Mouse (Mus musculus) ovary, postnatal 14 days (tissue): ENCODE results near the gene 6030458C11Rik.
"Not testable (repeated sequence)": the region's sequence is repeated elsewhere in the genome, so short reads cannot be mapped to it uniquely, and the experiment has no call there.

Experiments
- DNase-seq: peaks from one replicate; pipeline ENCODE4 v3.0.0; 2022; ENCODE audit warnings: low spot score

6030458C11Rik gene

DNA sequence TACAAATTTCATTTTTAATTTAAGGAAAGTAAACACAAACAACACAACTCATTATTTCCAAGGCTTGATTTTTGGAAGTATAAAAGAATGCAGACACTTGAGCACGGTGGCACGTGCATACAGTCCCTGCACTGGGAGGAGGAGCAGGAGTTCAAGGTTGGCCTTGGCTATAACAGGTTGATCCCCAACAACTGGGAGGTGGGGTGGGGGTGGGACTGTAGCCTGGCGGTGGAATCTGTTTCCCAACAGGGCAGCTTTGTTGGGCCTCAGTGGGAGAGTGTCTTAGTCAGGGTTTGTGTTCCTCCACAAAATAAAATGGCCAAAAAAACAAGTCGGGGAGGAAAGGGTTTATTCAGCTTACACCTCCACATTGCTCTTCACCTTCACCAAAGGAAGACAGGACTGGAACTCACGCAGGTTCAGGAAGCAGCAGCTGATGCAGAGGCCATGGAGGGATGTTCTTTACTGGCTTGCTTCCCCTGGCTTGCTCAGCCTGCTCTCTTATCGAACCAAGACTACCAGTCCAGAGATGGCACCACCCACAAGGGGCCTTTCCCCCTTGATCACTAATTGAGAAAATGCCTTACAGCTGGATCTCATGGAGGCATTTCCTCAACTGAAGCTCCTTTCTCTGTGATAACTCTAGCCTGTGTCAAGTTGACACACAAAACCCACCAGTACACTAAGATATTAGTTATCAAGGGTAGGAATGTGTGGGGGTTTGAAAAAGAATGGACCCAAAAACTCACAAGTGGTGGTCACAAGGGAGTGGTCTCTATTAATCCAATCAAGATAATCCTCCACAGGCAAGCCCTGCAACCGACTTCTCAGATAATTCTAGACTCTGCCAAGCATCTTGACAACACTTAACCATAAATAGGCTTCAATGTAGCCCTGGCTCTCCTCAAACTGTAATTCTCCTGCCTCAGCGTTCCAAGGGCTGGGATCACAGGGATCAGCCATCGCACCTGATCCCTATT is 1.7 kb downstream of the 6030458C11Rik start:
- DNase-seq: no peak

DNA sequence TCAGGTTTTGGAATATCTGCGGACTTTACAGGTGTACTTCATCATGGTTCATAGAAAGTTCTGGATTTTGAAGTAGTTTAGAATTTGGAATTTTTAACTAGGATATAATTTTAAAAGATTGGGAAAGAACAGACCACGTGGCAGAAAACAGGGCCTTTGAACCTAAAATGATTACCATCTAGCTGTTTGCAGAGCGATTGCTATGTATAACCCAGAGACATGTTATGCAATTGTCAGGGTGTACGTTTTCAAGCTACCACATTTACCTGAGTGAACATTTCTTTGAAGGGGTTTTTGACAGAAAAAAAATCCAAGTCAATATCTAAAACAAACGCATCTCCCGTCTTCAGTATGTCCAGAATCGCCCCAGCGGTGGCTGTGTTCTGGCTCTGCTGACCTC is 6.9 kb downstream of the 6030458C11Rik start:
- no peak for DNase-seq

DNA sequence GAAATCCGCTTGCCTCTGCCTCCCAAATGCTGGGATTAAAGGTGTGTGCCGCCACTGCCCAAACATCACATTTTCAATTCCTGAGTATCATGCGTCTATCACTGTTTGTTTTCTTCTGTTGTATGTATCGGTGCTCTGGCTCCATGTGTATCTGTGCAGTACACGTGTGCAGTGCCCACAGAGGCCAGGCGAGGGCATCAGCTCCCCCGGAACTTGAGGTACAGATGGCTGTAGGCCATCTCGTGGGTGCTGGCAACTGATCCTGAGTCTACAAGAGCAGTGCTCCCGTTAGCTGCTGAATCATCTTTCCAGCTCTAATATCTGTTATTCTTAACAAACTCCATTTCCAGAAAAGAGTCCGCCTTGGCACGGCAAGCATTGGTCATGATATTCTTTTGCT is 11.8 kb downstream of the 6030458C11Rik start:
- no peak for DNase-seq

DNA sequence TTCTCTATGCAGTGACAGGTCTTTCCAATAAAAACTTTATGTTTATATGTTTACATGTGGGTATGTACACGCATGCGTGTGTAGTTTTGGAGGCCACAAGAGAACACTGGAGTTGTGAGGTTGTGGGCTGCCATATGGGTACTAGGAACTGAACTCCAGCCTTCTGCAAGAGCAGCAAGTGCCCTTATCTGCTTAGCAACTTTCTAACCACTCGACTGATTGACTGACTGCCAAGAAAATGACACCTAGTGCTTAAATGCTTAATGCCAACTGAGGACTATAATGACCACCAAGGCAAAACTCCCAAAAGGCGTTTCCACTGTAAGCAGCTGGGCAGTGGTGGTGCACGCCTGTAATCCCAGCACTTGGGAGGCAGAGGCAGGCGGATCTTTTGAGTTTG is 15.1 kb downstream of the 6030458C11Rik start:
- no peak for DNase-seq

DNA sequence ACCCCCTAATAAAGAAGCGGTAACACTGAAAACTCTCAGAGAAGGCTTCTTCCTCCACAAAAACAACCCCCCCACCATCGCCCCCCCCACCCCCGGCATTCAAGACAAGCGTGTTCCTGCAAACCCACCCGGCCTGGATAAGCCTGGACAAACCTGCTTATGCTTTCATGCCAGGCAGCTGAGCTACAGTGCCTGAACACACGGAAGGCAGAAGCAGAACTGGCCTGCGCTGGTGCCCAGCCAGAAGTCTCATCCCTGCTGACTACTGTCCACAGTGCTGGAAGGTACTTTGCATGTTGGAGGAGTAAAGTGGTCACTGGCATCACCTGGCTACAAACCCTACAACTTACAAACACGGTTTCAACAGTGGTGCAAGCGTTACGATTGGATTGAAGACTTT is 17.4 kb downstream of the 6030458C11Rik start:
- DNase-seq: no peak

DNA sequence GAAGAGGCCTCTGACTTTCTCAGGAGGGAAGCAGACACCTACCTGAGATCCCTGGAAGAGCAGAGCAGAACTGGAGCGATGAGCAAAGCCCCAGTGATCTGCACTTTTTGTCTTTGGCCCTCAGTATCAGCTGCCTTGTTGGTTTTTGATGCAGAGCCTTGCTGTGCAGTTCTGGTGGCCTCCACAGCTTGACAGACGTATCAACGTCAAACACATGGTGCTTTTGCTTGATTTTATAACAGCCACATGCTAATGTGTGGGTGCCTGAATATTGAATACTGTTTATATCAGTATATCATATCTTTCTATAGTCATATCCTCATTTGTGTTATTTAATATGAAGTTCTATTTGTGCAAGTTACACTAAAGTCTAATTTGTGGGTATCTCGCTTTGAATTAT is 19.4 kb downstream of the 6030458C11Rik start:
- no peak for DNase-seq

DNA sequence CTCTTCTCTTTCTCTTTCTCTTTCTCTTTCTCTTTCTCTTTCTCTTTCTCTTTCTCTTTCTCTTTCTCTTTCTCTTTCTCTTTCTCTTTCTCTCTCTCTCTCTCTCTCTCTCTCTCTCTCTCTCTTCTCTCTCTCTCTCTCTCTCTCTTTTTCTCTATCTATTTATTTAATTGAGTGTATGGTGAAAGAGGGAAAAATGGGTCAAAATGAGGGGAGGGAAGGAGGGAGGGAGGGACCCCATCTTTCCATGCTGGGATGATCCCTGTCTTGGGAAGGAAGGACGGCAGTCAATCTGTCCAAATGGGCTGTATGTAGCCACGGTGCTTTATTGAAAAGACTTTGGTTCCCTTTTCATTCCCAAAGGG is 23.3 kb downstream of the 6030458C11Rik start:
- DNase-seq: not testable (repeated sequence)

DNA sequence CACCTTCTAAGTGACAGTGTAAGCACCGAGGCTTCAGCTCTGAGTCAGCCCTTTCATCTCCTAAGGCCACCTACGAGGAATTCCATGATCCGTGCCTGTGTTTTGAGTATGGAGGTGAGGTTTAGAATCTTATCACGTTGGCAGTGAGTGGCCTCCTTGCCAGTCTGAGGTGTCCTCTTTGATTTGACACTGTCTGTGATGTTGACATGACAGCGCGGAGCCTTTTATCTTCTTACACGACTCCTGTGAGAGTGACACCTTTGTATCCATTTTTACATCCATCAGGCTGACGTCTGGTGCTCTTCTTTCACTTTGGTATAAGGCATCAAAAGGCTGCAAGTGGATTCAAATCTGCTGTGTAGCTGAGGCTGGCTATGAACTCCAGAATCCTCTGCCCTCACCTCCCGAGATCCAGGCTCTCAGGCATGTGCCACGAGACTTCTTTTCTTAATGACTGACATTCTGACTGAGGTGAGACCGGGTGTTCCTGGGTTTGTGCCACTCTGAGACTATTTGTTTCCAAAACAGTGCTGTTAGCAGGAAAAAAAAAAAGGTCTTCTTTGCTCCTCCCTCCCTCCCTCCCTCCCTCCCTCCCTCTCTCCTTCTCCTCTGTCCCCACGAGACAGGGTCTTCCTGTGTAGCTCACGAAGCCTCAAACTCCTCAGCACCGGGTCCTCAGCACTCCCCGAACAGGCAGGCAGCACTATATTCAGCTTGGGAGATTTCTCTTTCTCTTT is 23.9 kb downstream of the 6030458C11Rik start:
- DNase-seq: no peak

DNA sequence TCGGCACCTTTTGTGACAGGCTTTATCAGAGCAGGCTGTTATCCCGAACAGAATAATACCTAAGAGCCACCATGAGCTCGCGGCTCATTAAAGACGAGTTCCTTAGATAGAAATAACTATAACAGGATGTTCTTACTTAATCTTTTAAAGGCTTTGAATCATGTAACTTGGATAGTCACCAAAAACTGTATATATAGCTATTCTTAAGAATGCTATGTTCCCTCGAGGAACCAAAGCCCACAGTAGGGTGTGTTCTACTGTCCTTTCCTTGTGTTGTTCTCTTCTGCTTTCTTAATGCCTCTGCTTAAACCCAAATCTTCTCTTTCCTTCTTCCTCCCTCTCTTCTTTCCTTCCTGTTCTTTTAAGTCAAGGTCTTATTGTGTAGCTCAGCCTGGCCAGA is 26.4 kb downstream of the 6030458C11Rik start:
- DNase-seq: no peak

DNA sequence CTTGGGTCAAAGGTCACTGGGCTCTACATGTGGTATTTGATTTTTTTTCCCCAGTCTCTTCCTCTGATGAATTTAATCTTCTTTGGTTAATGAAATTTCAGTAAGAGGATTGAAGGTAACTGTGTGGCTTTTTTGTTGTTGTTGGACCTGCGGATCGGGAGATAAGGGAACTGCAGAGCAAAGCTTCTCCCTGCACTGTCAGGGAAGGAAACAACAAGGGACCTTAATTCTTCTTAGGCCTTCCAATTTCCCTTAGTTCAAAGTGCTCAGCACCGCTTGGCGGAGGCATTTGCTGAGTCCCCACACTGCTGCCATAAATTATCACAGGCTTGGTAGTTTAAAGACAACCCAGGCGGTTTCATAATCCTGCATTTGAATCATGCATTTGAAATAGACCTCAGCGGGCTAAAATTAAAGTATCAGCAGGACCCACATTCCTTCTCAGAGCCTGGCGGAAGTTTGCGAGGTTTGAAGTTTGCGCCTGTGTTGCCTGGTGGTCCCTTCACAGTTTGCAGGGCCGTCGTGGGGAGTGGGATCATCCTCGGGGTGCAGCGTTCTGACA is 28.5 kb downstream of the 6030458C11Rik start:
- no peak for DNase-seq

DNA sequence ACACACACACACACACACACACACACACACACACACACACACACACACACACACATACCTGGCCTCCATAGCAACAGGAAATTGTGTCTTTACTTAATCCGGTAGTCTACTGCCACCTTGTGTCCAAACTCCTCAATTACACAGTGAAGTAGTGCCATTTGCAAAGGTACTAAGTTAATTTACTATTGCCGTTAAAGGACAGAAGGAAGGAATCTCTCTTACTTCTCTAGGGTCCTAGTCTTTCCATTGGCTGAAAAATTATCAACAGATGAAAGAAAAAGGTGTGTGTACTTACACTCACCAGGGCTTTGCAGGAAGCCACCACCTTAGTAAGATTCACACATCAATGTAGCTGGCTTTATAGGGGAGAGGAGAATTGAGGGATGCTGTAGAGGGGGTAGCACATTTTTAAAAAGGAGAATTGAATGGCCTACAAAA is 29.0 kb downstream of the 6030458C11Rik start:
- peak; percentile 65 for DNase-seq

DNA sequence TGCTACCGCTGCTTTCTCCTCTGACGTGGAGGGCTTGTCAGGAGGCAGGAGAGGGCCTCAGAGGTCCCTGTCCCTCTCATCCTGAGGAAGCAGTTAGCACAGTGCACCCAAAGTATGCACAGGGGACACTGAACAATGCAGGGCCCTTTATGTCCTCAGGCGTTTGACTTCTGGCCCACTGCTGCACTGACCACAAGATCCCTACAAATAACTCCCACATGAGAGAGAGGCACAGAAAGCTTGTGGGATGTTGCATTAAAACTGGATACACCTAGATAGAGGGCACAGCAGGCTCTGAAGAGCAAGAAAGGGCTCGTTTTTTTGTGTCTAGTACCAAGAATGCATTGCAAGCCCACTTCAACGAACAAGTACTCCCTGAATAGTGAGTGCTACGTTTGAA is 30.1 kb downstream of the 6030458C11Rik start:
- no peak for DNase-seq

DNA sequence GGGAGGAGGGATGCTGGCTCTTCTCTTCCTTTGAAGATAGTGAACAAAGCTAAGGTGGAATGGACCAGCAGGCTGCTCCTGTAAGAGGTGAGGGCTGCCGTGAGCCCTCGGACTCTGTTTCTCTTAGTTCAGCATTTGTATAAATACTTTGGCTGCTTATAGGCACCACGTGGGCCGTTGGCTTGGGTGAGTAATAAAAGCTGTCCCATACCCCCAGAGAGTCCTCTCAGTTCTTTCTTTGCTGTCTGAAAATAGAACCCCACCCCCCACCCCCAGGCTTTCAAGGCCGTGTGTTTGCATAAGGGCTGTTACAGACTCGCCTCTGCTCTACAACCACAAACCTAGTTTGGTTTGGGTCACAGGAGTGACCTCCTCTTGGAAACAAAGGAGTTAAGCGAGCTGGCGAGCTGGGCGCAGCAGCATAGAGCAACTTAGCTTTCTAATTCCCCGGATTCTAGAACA is 35.0 kb downstream of the 6030458C11Rik start:
- DNase-seq: no peak

DNA sequence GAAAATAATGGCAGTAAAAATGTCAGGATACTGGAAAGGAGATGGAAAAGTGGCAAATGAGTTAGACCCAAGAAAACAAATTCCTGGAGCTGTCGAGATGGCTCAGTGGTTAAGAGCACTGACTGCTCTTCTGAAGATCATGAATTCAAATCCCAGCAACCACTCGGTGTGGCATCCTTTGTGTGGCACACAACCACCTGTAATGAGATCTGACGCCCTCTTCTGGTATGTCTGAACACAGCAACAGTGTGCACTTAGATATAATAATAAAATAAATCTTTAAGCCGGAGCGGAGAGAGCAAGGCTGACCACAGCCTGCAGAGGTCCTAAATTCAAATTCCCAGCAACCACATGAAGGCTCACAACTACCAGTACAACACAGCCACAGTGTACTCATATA is 35.9 kb downstream of the 6030458C11Rik start:
- no peak for DNase-seq

DNA sequence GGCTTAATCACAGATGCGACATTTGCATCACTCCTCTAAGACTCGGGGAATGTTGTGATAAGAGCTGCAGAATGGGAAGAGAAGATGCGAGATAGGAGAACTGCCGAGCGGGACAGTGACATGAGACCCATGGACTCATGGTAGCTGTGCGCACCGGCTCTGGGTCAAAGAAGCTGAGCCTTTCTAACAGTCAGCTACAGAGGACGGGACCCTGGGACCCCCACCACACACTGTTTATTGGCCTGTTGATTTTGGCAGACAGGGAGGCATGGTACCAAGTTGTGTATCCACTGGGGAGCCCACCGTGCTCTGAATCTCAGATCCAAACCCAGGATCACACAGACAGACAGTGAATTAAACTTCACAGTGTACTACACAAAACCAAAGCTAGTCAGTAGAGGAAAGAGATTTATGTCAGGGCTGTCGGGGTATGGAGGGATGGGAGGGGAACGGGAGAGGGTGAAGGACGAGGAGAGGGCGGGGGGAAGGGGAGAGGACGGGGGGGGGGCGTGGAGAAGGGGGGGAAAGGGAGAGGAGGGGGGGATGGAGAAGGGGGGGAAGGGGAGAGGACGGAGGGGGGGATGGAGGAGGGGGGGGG is 42.6 kb downstream of the 6030458C11Rik start:
- no peak for DNase-seq

DNA sequence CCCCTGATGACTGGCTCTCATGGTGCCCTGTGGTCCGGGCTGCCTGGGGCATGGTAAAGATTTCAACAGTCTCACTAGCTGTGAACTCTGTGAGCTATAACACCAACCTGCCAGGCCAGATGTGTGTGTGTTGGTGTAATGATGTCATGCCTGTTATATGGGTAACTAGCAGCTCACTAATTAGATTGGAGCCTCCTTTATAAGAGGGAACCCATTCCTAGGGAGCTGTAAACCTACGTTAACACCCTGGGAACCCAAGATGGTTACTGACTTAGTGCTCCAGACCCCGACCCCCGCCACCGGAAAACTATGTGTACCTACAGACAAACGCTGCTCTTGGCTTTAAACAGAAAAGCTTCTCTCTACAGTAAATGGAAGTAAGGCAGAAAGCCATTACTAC is 43.2 kb downstream of the 6030458C11Rik start:
- DNase-seq: no peak

DNA sequence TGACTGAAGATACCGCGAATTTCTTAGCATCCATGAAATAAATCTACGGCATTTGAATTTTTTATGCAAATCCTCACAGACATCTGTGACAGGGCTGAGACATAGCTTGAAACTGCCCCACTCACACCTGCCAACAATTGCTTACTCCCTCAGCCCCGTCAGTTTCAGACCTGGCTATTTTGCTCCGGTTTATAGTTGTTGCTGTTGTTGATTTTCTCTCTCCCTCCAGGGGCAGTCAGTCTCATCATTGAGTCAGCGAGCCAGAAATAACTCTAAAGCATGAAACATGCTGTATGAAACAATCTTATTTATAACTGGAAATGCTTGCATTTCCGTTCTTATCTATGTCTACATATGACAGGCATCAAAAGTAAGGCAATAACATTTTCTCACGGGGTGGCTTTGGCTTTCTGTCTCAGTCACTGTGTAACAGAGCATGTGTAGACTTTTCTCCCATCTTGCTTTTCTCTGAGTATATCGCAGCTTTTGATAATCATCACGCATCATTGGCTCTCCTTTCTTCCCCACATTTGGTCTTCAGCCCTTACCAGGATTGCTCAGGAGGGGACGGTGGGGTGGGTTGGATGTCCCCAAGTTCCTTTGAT is 50.2 kb downstream of the 6030458C11Rik start:
- no peak for DNase-seq

DNA sequence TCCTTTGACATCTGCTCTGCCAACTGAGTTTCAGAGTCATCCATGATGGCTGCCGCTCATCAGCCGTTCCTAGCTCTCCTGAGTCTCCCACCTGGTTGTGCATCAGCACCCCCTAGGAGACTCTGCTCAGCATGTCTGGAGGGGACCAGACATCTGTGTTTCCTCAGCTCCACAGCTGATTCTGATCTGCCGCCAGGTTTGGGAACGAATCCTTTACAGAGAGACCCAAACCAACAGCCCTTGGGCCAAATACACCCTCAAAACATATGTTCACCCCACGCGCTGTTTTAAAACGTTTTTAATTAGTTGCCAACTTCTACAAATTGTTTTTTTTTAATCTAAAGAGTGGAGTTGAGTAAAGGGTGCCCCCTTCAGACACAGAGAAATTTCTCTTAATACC is 53.5 kb downstream of the 6030458C11Rik start:
- no peak for DNase-seq

DNA sequence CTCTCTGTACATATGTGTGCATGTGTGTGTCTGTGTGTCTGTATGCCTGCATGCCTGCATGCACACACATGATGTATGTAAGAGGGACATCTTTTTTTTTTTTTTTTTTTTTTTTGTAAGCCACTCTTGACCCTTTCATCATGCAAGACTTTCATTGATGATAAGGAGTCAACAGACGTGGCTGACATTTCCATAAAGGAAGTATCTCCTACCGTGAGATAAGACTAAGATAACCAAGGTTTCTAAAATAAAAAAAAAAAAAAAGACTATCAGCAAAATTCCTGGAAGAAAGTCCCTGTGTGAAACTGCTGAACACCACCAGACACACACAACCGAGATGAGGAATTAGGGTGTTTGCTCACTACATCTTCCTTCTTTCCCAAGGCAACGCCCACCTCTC is 57.6 kb downstream of the 6030458C11Rik start:
- no peak for DNase-seq

DNA sequence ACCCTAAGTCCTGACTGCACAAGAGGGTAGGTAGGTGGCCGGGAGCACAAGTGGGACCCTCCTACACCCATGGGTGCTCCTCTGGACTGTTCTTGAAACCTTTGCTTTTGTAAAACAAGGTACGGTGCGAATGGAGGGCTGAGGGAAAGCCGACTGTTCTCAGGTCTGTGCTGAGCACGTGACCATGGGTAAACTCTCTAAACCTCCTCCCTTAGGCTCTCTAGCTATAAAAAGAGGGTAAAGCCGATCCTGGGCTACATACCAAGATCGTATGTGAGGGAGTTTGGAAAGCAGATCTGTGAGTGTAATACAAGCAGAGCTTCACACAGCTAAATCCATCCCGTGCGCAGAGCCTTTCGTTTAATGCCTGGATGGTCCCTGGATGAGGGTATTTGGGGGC is 61.3 kb downstream of the 6030458C11Rik start:
- no peak for DNase-seq

DNA sequence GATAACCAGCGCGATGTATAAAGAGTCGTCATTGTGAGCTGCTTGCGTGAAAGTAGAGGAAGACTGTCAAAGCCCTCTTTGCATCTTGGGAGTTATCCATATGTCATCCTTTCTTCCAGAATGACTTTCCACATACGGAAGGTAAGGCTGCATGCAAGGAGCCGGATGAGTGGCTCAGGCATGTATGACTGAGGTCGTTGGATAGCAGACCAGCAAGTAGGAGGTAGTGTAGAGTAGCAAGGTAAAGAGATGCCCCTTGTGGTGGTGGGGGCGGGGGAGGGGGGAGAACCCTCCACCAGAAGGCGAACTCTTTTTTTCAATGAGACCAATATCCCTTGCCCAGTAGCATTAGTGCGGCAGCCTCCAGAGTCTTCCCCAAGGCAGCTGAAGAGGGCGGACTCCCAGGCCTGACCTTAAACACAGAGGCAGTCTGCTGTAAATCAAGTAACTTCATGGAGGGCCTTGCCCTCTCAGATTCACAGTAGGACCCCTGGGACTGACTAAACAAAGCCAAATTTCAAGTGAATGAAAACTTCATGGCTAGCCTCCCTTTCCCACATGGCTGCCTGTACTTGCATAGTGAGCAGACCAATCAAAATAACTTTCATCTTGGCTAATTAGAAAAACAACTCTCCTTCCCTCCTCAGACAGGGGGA is 62.1 kb downstream of the 6030458C11Rik start:
- DNase-seq: no peak
